Mouse (Mus musculus) kidney, adult 9 months (tissue): Measurements from ENCODE around the gene Akt1.

ENCODE experiments used
- DNase-seq: peaks from one replicate; pipeline ENCODE4 v3.0.0; 2022

Gene Akt1

DNA sequence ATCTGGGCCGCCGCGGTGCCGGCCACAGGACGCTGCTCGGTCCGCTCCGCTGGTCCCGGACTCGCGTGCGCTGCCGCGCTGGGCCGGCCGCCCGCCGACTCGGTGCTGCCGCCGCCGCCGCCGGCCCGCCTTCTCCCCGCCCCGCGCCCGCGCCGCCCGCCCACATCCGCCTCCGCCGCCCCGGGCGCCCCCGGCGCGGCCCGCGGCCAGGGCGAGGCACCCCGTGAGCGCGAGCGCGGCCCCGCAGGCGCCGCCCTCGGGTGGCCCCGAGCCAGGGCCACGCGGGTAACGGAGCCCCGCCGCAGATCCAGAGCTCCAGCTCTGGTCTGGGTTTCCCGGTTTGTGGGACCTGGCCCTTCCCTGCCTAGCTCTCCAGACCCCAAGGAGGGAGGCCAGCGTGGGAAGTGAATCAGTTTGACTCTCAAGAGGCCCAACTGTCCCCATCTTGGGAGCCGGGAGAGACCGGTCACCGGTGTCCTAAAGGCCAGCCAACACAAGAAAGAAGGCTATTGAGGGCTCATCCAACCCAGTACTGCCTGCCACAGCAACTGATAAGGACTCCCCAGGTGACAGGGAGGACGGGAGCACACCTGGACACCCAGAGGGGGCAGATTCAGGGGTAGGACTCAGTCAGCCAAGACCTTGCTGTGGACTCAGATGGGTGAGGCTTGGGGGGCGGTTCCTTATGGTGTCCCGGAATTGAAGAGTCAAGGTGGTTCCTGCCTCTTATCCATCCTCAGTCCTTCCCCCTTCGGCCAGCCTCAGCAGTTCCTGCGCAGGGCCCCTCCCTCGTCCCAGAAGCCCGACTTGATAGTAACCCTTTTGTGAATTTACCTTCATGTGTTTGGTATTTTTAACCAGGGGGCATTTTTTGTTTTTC, at the start of gene Akt1:
Gene Akt1, minus strand, starts transcription at position 753 of the 880 bp plus-strand sequence.
- peak; percentile 56 for DNase-seq

GRCm38 (mm10) chr12:112724077-112724805, 49.6 kb upstream of the Akt1 start:
- DNase-seq = peak; percentile 89

GRCm38 (mm10) chr12:112723445-112723844, 48.8 kb upstream of the Akt1 start:
- no peak for DNase-seq

GRCm38 (mm10) chr12:112723028-112723330, 48.3 kb upstream of the Akt1 start:
- no peak for DNase-seq

- DNase-seq = peak; percentile 76
These were observed 47.8 kb upstream of the Akt1 start for GRCm38 (mm10) chr12:112722240-112723027.

DNA sequence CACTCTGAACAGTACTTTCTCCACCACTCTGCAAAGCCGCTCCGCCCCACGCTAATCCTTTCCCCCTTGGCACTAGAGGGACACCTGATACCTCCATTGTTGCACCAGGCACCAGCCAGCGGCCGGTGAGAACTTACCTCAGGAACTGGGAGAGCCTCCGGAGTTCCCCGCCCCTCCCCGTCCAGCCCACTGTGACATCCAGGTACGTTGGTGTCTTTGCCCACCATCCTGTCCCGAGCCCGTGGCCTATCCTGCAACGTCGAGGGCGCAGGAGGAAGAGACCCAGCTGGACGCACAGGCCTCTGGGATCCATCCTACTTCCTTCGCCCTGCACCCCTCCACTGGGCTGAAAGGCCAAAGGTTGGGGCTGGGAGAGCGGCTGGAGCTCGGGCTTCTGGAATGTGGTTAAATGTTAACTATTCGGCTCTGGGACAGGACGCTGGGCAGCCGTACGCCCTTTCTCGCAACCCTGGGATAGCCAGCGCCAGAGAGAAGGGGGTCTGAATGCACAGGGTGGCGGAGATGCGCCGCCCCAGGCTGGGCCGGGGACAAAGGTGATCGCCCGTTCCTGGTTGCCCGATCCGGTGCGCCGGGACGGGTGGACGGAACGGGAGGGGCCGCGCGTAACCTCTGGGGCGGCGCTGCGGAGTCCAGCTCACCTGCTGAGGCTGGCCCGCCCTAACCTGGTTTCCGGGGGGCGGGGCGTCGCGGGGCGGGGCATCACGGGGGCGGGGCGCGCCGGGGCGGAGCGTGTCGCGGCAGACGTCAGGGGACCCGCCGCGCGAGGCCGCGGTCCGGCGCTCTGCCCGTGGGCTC, 46.9 kb upstream of the Akt1 start:
- peak; percentile 94 for DNase-seq

DNA sequence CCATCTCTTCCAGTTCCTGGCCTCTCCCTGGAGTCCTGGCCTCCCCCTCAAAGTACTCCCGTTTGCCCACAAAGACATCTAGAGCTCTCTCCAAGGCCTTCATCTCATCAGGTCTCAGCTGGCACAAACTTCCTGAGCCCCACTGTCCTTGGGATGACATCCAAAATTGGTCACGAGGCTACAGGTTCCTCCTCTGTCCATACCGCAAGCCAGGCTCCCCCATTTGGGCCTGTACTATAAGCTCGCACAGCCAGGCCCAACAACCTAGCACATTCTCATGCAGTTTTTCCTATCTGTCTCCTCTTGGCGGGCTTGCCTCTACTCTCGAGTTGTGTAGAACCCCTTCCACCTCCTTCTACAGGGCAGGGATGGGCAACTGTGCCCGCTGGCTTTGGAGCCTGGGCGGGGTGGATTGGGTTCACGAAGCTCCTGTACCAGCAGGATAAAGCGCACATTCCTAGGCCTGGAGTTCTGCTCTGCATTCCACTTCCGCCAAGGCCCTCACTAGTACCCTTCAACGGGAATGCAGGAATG, 46.3 kb upstream of the Akt1 start:
- peak; percentile 69 for DNase-seq

DNA sequence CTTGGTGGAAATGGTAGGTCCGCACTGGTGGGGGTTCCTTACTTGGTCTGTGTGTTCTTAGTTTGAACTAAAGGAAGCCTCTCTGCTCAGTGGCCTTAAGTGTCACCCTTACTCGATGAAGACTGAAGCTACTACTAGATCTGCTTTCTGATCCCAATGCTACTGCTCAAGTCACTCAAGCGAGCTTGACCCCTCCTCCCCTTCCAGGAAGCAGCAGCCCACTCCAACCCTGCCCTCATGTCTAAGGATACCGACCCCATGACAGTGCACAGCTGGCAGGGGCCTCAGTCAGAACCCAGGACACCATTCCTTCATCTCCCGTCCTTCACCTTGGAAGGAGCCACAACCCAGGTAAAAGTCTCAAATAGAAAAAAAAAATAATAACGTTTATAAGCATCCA, 45.5 kb upstream of the Akt1 start, which contains the start of gene Cep170b:
Gene Cep170b, plus strand, starts transcription at position 240 of the 400 bp plus-strand sequence.
- peak; percentile 55 for DNase-seq

DNA sequence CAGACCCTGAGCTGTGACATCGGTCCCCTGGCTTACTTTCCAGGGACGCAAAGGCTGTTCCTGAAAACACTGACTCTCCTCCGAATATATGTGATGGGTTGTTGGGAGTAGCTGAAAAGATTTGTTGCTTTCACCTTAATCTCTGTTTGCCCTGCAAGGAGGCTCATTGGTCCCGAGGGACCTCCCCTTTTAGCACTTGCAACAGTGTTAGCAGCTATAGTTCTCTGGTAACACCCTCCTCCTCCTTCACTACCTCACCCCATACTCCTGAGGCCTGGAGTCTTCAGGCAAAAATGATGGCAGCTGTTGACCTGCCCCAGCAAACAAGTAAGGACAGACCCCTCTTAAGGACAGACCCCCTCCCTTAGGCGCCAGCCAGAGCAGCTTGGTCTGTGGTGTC, 44.3 kb upstream of the Akt1 start:
- no peak for DNase-seq

- DNase-seq = peak; percentile 80
These were observed 42.5 kb upstream of the Akt1 start for GRCm38 (mm10) chr12:112717140-112717539.

- peak; percentile 51 for DNase-seq
These were observed 39.3 kb upstream of the Akt1 start for GRCm38 (mm10) chr12:112713984-112714383.

- no peak for DNase-seq
These were observed 32.8 kb upstream of the Akt1 start for GRCm38 (mm10) chr12:112707573-112707869.

GRCm38 (mm10) chr12:112706704-112707572, 32.3 kb upstream of the Akt1 start:
- DNase-seq = peak; percentile 91

GRCm38 (mm10) chr12:112702374-112703320, 28.0 kb upstream of the Akt1 start:
- DNase-seq = no peak

DNA sequence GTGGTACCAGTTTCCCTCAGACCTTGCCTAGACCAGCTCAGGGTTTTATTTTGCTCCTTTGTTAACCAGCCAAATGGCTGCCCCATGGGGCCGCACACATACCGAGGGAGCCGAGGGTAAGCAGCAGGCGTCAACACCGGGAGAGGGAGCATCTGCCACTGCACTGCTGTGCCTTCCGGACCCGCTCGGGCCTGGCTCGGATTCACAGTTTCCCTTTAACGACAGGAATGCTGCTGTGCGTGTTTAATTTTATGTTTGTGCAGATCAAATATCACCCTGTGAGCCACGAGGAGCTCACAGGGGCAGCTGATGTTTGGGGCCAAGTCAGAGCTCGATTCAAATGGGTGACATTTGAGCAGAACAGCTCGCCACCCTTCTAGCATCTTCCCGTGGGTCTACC, 25.8 kb upstream of the Akt1 start:
- no peak for DNase-seq

DNA sequence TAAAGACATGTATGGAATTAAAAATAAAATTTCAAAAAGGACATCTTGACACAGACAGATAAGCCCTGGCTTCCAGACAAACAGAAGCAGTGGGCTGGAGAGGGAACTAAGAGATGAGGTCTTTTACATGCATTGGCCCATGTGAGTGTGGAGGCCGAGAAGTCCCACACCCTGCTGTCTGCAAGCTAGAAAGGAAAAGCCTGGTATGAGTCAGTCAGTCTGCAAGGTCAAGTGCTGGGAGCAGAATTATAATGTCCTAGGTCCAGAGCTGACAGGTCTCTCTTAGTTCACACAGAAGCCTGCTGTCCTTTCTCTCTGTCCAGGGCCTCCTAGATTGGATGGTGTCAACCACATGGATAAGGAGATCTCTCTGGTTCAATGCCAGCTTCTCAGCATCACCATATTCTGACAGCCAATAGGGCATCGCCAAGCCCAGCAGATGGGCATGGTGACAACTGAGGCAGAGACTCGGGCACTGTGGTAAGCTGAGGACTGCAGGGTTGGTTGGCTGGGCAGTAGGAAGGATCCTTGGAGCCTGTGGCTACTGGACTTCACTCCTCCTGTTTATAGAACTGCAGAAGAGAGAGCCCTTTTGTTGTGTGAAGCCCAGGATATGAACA, 22.2 kb upstream of the Akt1 start:
- no peak for DNase-seq

- DNase-seq = no peak
These were observed 19.4 kb upstream of the Akt1 start for GRCm38 (mm10) chr12:112694127-112694475.

DNA sequence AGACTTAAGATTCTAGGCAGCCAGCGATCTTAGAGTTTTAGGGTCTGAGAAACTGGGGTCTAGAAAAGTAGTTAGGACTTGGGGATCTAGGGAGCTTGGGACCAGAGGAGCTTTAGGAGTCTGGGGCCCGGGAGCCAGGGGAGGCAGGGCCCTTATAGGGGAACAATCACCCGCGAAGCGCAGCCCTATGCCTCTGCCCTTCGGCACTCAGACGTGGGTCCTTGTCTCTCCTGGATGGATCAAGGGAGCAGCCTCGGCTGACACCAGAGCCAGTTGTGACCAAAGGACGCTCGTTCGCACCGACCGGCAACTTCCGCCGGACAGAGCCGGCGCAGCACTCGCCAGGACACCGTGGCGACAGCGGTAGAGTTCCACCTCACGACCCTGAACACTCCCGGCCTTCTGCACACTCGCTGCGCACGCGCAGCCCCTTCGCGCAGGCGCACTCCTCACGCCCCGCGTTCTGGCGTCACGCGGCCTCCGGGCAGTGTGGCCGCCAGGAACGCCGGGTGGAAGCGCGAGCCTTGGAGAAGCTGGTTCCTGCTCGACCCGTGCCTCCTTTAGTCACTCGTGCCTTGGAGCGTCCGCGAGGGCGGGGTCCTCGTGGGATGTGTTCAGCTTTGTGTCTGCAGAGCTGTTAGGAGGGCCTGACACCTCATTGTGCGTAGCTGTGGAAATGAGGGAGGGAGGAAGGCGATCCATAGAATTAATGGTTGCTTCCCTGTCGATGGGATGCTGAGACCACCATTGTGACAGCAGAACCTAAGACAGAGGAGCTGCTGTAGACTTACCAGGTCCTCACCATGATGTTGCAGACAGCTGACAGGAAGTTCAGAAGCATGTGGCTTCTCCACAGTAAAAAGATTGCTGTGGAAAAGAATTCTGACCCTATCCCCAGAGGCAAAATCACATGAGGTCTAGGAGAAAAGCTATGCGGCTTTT, 18.8 kb upstream of the Akt1 start:
- DNase-seq = peak; percentile 94

DNA sequence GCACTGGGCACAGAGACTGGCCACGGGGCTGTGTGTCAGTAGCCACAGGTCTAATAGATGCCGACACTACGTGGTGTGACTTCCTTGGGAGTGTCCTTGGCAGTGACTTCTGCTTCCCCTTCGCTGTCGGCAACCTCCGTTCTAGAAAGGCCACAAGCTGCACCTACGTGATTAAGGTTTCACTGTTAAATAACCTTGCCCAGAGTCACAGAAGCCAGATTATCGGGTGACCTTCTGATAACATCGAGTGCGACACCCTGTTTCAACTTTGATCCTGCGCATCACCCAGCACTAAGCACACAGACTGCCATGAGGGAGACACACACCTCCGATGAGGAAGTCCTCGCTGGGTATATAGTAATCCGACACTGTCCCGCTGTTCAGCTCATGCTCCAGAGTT, 13.8 kb upstream of the Akt1 start:
- DNase-seq = no peak
